Mouse (Mus musculus): ENCODE data around the gene Ms4a4a. TPM values are rescaled to one million over a fixed set of nuclear protein-coding genes. Genes with fewer than 3 reads are reported as not detected.
"Not testable (repeated sequence)": the region's sequence is repeated elsewhere in the genome, so short reads cannot be mapped to it uniquely, and the experiment has no call there.

The Ms4a4a gene
- polyA plus RNA-seq, 1 experiment, result not detected

DNA sequence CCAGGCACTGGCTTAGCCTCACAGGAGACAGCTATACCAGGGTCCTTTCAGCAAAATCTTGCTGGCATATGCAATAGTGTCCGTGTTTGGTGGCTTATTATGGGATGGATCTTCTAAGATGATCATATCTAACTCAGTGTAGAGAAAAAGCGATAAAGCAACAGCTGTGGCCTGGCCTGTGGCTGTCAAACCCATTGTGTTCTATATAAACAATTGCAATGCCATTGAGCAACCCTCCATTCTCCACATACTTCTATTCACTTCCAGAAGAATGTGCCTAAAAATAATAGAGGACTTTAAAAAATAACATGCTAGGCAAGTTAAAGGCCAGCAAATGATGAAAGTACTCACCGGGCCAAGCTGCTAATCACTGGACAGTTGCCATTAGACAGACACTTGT, 40.3 kb downstream of the Ms4a4a start:
- Histone ChIP-seq H3K4me1 (ENCODE audit: control insufficient read depth, insufficient read depth, low read length) (no peaks in the 10 kb centered on the region), H3K27ac (ENCODE audit: insufficient read depth, low read length) (no peak overlapping the region), H3K4me3 (ENCODE audit: insufficient read depth, low read length) (no peak overlapping the region)
- TF ChIP-seq CTCF (IDR thresholded peaks at IDR 0.05; ENCODE audit: borderline replicate concordance, insufficient read depth, low read length), result no peak
- no peak for TF ChIP-seq POLR2A (IDR thresholded peaks at IDR 0.05; ENCODE audit: low read depth, low read length)

DNA sequence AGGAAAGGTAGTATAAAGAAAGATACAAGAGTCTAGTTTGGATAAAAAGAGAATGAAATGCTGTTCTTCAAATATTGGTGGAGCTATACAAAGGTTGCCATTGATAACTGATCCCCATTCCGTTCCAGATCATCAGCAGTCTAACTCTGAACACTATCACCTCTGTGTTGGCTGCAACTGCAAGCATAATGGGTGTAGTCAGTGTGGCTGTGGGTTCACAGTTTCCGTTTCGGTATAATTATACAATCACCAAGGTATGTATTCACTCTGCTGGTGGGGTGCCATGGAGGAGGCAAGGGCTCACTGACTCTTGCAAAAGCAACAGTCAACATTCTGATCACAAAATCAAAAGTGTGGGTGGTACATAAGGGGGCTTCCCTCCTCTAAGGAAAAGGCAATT, 43.5 kb downstream of the Ms4a4a start:
- not testable (repeated sequence) for H3K4me3 ChIP-seq (ENCODE audit: insufficient read depth, low read length); H3K4me1 ChIP-seq (ENCODE audit: control insufficient read depth, insufficient read depth, low read length); H3K27ac ChIP-seq (ENCODE audit: insufficient read depth, low read length)

DNA sequence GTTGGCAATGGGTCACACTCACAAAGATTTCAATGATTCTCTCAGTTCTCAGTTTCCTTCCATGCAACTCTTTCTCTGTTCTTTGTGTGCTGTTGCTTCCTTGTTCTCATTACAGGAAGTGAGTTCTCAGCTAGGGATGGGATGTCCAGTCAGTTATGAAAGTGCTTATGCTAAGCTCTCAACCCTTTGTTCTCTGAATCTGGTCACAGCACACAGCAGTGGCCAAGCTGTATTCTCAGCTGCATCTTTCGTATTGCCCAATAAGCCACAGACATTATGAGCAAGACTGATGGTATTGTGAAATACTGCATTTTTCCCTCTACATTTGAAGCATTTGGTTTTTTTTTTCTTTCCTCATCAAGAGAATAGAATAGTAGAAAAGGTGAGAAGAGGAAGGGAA, 55.9 kb downstream of the Ms4a4a start:
- not testable (repeated sequence) for H3K4me1 ChIP-seq (ENCODE audit: control insufficient read depth, insufficient read depth, low read length); H3K27ac ChIP-seq (ENCODE audit: insufficient read depth, low read length)

DNA sequence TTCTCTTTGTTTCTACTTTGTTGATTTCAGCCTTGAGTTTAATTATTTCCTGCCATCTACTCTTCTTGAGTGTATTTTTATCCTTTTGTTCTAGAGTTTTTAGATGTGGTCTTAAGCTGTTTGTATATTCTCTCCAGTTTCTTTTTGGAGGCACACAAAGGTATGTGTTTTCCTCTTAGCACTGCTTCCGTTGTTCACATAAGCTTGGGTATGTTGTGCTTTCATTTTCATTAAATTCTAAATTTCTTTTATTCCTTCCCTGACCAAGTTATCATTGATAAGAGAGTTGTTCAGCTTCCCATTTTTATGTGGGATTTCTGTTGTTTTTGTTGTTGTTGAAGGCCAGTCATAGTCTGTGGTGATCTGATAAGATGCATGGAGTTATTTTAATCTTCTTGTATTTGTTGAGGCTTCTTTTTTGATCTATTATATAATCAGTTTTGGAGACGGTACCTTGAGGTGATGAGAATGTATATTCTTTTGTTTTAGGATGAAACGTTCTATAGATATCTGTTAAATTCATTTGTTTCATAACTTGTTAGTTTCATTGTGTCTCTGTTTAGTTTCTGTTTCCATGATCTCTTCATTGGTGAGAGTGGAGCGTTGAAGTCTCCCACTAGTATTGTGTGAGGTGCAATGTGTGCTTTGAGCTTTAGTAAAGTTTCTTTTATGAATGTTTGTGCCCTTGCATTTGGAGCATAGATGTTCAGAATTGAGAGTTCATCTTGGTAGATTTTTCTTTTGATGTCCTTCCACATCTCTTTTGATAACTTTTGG, 59.9 kb downstream of the Ms4a4a start:
- Histone ChIP-seq H3K4me3 (ENCODE audit: insufficient read depth, low read length) (no peak overlapping the region), H3K4me1 (ENCODE audit: control insufficient read depth, insufficient read depth, low read length) (no peaks in the 10 kb centered on the region), H3K27ac (ENCODE audit: insufficient read depth, low read length) (no peak overlapping the region)
- no peak for TF ChIP-seq CTCF (IDR thresholded peaks at IDR 0.05; ENCODE audit: borderline replicate concordance, insufficient read depth, low read length)
- no peak for TF ChIP-seq POLR2A (IDR thresholded peaks at IDR 0.05; ENCODE audit: low read depth, low read length)

More for the DNA sequence above, 55.9 kb downstream of the Ms4a4a start:
- not testable (repeated sequence) for H3K4me3 ChIP-seq (ENCODE audit: insufficient read depth, low read length)

Other genes with a start within 250 kb of the Ms4a4a start
- not detected in 2 replicates for gene 1700017D01Rik, start 244.6 kb upstream of the Ms4a4a start, polyA plus RNA-seq (2011; ENCODE audit: insufficient read length, low read depth, missing spikeins)
- not detected in 2 replicates for gene 1700025F22Rik, start 210.2 kb upstream of the Ms4a4a start, polyA plus RNA-seq (2011; ENCODE audit: insufficient read length, low read depth, missing spikeins)
- gene Ms4a13, start 178.8 kb upstream of the Ms4a4a start, polyA plus RNA-seq (2011; ENCODE audit: insufficient read length, low read depth, missing spikeins), result not detected in 2 replicates
- gene Ms4a12, start 143.1 kb upstream of the Ms4a4a start, polyA plus RNA-seq (2011; ENCODE audit: insufficient read length, low read depth, missing spikeins), result not detected in 2 replicates
- not detected in 2 replicates for gene Ms4a1, start 109.3 kb upstream of the Ms4a4a start, polyA plus RNA-seq (2011; ENCODE audit: insufficient read length, low read depth, missing spikeins)
- gene Ms4a5, start 91.7 kb upstream of the Ms4a4a start, polyA plus RNA-seq (2011; ENCODE audit: insufficient read length, low read depth, missing spikeins), result not detected in 2 replicates
- 0.37 TPM in 1 of 2 replicates, not detected in the other for gene Ms4a14, start 61.1 kb upstream of the Ms4a4a start, polyA plus RNA-seq (2011; ENCODE audit: insufficient read length, low read depth, missing spikeins)
- gene Ms4a7, start 39.4 kb upstream of the Ms4a4a start, polyA plus RNA-seq (2011; ENCODE audit: insufficient read length, low read depth, missing spikeins), result 0.55 and 5.0 TPM in 2 replicates
- not detected in 2 replicates for gene Ms4a4c, start 29.2 kb downstream of the Ms4a4a start, polyA plus RNA-seq (2011; ENCODE audit: insufficient read length, low read depth, missing spikeins)
- not detected in 2 replicates for gene Ms4a4b, start 68.0 kb downstream of the Ms4a4a start, polyA plus RNA-seq (2011; ENCODE audit: insufficient read length, low read depth, missing spikeins)
- gene Ms4a6c, start 93.8 kb downstream of the Ms4a4a start, polyA plus RNA-seq (2011; ENCODE audit: insufficient read length, low read depth, missing spikeins), result 3.0 TPM in 1 of 2 replicates, not detected in the other
- gene Gm8369, start 110.4 kb downstream of the Ms4a4a start, polyA plus RNA-seq (2011; ENCODE audit: insufficient read length, low read depth, missing spikeins), result not detected in 2 replicates
- 1.1 TPM in 1 of 2 replicates, not detected in the other for gene Ms4a6b, start 141.0 kb downstream of the Ms4a4a start, polyA plus RNA-seq (2011; ENCODE audit: insufficient read length, low read depth, missing spikeins)
- gene Ms4a4d, start 161.3 kb downstream of the Ms4a4a start, polyA plus RNA-seq (2011; ENCODE audit: insufficient read length, low read depth, missing spikeins), result 0.43 and 1.0 TPM in 2 replicates
- 0.67 and 2.2 TPM in 2 replicates for gene Ms4a6d, start 229.3 kb downstream of the Ms4a4a start, polyA plus RNA-seq (2011; ENCODE audit: insufficient read length, low read depth, missing spikeins)
- gene Ms4a2, start 248.2 kb downstream of the Ms4a4a start, polyA plus RNA-seq (2011; ENCODE audit: insufficient read length, low read depth, missing spikeins), result not detected in 2 replicates

All from embryonic fibroblast, embryonic 13.5 days (primary cell).